Mouse (Mus musculus) CH12.LX (cell line): ENCODE measurements around the gene Ttll9.

Experiments
- BHLHE40 ChIP-seq: IDR thresholded peaks from 2 replicates; pipeline ENCODE4 v1.6.1; 2011; ENCODE audit warnings: mild to moderate bottlenecking, low read depth, low read length, improper control_type of control experiment
- CHD2 ChIP-seq: IDR thresholded peaks from 2 replicates; pipeline ENCODE4 v1.6.1; 2011; ENCODE audit warnings: low read length, improper control_type of control experiment
- CTCF ChIP-seq, 2 experiments: IDR thresholded peaks in 1 of 2; conservative IDR thresholded peaks in 1 of 2; 2 replicates each; pipeline ENCODE4 v1.5.1; 2011 to 2012; ENCODE audit warnings: low read depth in 2 of 2, low read length in 2 of 2, improper control_type of control experiment in 1 of 2, inconsistent platforms in 1 of 2, mild to moderate bottlenecking in 1 of 2, moderate library complexity in 1 of 2
- E2F4 ChIP-seq: IDR thresholded peaks from 2 replicates; pipeline ENCODE4 v1.6.1; 2011; ENCODE audit warnings: low read depth, low read length, improper control_type of control experiment; ENCODE audit not compliant: insufficient replicate concordance
- GABPA ChIP-seq: IDR thresholded peaks from 2 replicates; pipeline ENCODE4 v1.6.1; 2012; ENCODE audit warnings: low read depth, low read length, improper control_type of control experiment, inconsistent platforms; ENCODE audit not compliant: insufficient replicate concordance
- KAT2A ChIP-seq: IDR thresholded peaks from 2 replicates; pipeline ENCODE4 v1.6.1; 2012; ENCODE audit warnings: low read length, improper control_type of control experiment, inconsistent platforms; ENCODE audit not compliant: insufficient replicate concordance
- MAFK ChIP-seq: IDR thresholded peaks from 2 replicates; pipeline ENCODE4 v1.6.1; 2011; ENCODE audit warnings: low read length, improper control_type of control experiment; ENCODE audit not compliant: insufficient replicate concordance
- MXI1 ChIP-seq: IDR thresholded peaks from 2 replicates; pipeline ENCODE4 v1.6.1; 2011; ENCODE audit warnings: mild to moderate bottlenecking, low read depth, low read length, improper control_type of control experiment
- MYC ChIP-seq: IDR thresholded peaks from 2 replicates; pipeline ENCODE4 v1.6.1; 2011; ENCODE audit warnings: low read depth, mild to moderate bottlenecking, improper control_type of control experiment, low read length
- POLR2A ChIP-seq: IDR thresholded peaks from 2 replicates; pipeline ENCODE4 v1.6.1; 2011; ENCODE audit warnings: low read depth, mild to moderate bottlenecking, improper control_type of control experiment, low read length
- USF1 ChIP-seq: IDR thresholded peaks from 2 replicates; pipeline ENCODE4 v1.6.1; 2014; ENCODE audit warnings: low read depth, mild to moderate bottlenecking, inconsistent platforms, low read length, improper control_type of control experiment
- USF2 ChIP-seq: conservative IDR thresholded peaks from 2 replicates; pipeline ENCODE4 v1.6.1; 2011; ENCODE audit warnings: low read depth, low read length, improper control_type of control experiment
- ZC3H11A ChIP-seq: IDR thresholded peaks from 2 replicates; pipeline ENCODE4 v1.6.1; 2012; ENCODE audit warnings: low read depth, mild to moderate bottlenecking, inconsistent platforms, low read length, improper control_type of control experiment

DNA sequence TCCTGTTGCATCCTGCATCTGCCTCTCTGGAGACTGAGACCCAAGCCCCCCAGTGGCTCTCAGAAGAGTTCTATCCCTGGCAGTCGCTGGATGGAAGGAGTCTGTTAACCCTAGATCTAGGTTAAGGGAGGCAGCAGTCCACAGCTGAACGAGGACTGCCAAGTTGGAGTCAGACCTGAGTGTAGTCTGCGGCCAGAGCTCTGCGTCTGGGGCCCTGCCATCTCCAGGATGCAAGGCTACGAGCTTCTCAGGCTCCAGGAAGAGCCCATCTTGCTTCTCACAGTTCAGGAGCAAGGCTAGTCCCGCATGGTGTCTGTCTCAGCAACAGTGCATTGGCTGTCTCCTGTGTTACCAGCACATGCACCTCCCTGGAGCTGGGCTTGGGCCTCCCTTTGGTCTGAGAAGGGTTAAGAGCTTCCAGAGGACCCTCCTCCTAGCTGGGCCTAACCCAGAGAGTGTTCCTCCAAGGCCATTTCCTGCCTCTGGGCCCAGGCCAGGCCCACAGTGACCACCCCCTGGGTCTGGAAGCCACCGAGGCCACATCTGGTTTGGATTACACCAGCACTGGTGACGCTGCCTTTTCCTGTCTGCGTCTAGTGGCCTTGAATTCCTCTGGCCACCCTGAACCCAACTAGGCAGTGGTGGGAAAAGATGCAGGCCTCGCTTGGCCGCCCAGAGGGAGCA lies 37.0 kb upstream of the Ttll9 start:
- TF ChIP-seq CTCF (conservative IDR thresholded peaks at IDR 0.05 in 1 of 2, IDR thresholded peaks at IDR 0.05 in 1 of 2; ENCODE audit: low read depth in 2 of 2, low read length in 2 of 2) (no peak), ZC3H11A (no peak), GABPA (no peak), KAT2A (no peak), USF1 (no peak), POLR2A (no peak), MXI1 (no peak), CHD2 (no peak), MAFK (no peak), USF2 (no peak), MYC (no peak), BHLHE40 (no peak), E2F4 (no peak)
